Mouse (Mus musculus) cerebellum, adult (tissue): ENCODE results near the gene Rexo1.

Source experiments
- ATAC-seq: cut with Nextera tagmentation; 2 replicates; pipeline ENCODE4 v1.9.2; 2017; ENCODE audit warnings: mild to moderate bottlenecking, moderate library complexity, mixed read lengths; ENCODE audit not compliant: insufficient number of reproducible peaks, low FRiP score, low TSS enrichment

Rexo1 gene

DNA sequence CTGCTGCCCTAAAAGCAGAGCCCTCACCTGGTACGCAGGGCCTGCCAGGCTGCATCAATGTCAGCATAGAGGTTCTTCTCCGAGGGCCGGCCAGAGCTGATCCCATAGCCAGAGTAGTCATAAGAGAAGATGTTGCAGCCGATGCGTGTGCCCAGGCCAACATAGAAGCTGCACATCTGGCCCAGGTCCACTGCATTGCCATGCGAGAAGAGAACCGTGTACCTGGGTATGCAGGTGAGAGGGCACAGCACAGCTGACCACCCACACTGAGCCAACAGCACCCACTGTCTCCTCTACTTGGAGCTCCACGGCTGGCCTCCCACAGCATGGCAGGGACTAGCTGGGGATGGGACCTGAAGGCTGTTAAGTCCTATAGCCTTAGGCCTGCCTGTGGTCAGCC lies 24.2 kb upstream of the Rexo1 start:
- no peak for ATAC-seq

DNA sequence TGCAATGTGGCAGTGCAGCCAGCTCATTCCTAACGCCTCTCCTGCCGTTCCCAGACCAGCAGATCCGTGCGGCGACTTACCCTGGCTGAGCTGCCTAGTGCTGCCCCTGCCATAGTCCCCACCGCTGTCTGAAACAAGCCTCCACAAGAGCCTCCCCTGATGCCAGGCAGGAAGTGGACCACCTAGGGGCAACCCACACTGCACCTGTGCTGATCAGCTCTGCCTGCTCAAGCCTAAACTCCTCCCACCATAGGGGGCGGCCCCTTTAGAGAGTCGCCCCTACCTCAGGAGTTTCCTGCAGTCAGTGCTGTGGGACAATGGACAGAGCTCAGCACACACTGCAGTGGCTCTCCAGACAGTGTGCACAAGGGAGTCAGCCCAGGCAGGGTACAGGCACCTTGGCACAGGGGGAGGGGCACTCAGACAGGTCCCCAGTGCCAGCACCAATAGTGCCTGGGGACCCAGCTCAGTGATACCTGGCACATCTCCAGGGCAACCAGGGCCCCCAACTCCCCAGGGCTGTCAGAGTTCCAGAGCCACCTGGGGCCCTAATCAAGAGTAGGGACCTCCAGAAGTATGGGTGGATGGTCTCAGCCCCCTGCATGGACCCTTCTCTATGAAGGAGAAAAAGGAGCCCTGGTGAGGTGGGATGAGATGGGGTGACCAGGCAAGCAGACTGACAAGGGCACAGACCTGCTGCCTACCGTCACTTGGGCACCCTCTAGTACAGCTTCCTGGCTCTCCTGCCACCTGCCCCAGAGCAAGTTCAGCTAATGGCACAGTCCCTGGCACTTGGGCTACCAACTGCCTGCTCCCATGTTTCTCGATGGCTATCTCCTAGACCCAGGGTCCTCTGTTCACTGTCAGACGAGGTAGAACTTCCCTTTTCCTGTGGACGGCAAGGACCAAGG lies 23.5 kb upstream of the Rexo1 start:
- ATAC-seq: no peak

DNA sequence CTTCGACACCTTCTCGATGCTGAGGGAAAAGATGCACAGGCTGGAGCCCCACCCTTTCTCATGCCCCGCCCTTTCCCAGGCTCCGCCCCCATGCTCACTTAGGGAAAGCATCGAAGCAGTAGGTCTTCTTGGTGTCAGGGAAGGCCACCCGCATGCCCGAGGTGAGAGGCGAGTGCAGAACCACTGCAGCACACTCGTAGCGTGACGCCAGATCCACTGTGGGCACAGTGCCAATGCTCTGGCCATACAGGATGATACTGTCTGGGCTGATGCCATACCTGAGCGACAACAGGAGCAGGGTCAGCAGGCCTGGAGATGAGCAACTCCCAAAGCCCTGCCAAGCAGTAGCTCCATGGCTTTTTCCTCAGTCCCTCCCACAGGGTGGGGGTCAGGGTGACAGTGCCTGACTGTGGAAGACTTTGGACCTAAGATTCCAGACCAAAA lies 22.7 kb upstream of the Rexo1 start:
- ATAC-seq: no peak

DNA sequence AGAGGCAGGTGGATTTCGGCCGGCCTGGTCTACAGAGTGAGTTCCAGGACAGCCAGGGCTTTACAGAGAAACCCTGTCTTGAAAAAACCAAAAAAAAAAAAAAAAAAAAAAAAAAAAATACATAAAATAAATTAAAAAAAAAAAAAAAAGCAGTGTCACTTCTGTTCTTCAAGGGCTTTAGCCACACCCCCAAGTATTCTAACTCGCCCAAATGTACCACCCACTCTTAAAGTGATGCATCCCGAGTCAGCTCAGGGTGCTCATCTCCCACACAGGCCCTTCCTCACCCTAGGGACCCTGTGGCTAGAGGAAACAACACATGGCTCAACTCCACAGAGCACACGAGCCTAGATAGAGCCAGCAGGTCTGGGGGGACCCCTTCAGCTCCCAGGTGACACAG lies 21.7 kb upstream of the Rexo1 start:
- no peak for ATAC-seq

DNA sequence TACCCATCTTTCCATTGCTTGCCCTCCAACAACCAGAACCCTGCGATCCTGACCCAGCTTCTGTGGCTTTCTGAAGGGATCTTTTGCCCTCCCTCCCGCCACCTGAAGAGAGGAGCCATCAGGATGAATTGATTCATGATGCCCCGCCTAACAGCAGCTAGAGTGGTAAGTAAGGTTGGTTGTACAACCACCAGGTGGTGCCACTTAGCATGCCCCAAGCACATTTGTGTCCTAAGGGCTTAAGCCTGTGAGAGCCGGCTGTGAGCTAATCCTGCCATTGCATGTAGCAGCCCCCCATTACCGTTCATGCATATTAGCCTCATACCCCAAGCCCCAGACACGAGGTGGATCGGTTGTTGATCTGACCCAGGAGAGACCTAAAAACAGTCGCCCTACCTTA lies 17.6 kb upstream of the Rexo1 start:
- no peak for ATAC-seq

DNA sequence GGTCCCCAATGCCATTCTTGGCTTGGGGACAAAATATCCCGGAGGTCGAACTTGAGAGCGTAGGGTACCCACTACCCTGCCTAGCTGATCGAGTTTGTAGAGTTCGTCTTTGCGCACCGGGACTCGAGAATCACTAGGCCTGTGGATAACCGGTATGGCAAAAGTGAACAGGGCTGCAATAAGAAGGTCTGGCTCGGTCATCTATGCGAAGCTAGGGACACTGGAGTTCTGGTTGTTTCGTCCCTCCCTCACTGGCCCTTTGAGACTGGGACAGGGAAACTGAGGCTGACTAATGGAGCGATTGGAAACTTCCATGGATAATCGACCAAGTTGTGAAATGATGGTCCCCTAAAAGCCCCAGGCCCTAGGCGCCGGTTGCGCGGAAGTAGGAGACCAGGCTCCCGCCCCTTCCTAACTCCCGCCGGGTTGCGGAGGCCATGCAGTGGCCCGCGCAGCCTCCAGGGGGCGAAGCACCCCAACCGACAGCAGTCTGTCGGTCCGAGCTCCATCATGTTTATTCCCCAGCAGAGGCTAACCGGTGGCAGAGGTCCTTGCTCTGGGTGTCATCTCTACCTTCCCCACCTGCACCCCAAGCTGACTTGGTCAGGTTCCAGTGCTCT lies 16.9 kb upstream of the Rexo1 start:
- ATAC-seq: 0 out of 2 replicates have a peak, but pooled peaks have one; percentile 24

DNA sequence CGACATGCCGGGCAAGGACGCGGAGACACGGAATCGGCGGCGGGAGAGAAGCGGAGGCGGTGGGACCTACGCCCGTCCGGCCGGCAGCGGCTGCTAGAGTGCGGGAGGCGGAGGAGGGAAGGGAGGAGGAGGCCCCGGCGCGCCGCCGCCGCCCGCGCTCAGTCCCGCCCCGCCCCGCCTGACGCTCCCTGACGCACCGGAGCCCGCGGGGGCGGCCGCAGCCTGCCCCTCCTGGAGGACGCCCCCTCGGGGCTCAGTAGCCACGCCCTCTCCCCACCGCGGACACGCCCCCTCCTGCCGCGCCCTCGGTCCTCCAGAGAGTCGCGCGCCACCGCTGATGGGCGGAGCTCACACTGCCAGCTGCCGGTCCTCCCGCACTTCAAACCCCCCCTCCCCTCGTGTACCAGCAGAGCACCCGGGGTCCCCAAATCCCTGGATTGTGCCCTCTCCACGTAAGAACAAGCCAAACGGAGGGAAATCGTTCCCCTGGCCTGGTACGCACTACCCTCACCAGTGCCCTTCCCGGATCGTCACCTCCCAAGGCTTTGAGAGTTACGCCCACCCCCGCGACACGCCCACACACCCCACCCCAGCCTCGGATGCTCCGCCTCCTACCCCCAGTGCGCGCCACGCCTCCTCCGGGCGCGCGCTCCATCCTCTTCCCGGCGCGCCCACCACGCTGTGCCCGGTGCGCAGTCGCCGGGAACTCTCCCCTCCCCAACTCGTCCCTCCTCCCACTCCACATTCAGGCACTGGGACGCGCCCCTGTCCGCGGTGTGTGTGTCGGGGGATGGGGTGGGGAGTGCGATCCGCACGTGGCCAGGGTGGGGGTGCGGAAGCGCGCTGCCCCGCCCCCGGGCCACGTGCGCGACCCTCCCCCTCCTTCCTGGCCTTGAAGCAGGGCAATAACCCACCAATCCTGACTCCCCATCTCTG lies 16.1 kb upstream of the Rexo1 start, which contains the start of gene Klf16:
TSS of gene Klf16 (minus strand) at position 127 of the 936 bp plus-strand sequence.
- peak; percentile 38; the same call in 1 of the 2 replicates for ATAC-seq

DNA sequence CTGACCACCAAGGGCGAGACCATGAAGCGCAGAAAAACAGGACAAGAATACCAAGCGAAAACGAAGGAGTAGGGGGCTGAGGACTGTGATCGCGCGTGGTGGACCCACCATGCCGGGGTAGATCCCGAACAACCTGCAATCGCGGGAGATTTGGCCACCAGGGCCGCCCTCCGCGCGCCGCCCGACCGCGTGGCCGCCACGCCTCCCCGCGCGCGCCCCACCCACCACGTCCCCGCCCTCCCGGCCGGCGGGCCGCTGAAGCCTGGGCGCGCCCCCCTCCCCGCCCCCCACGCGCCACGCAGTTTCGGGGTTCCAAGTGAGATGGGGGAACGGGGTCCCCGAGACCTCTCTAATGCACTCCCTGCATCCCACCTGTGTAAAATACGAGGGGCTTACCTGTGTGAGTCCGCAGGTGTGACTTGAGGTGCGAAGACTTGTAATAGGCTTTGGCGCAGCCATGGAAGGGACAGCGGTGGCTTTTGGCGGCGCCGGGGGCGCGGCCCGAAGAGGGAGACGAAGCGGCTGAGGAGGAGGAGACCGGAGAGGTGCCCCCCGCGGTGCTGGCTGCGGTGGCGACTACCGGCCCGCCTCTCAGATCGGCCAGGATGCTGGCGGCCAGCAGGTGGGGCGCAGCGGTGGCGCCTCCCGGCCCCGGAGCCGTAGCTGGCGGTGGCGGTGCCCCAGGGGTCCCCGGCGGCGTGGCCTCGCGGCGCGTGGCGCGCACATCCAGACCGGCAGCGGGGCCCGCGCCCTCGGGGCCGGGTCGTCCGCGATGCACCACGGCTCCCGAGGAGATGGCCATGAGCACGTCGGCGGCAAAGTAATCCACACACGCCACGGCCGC lies 15.2 kb upstream of the Rexo1 start:
- ATAC-seq: no peak

DNA sequence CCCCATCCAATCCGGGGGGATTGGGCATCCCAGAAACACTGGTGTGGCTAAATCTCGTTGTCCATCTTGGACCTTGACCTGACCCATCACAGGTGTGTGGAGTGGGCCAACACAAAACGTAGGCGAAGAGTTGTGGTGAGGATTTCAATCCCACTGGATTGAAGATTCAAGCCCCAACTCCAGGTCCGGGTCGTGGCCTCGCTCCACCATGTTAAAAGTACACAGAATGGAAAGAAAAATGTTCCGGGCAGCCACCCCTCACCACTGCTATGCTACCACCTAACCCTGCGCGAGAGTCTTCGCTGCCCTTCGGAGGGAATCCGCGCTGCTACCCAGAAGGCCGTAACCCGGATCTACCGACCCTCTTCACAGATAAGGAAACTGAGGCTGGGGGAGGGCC lies 14.6 kb upstream of the Rexo1 start:
- no peak for ATAC-seq

DNA sequence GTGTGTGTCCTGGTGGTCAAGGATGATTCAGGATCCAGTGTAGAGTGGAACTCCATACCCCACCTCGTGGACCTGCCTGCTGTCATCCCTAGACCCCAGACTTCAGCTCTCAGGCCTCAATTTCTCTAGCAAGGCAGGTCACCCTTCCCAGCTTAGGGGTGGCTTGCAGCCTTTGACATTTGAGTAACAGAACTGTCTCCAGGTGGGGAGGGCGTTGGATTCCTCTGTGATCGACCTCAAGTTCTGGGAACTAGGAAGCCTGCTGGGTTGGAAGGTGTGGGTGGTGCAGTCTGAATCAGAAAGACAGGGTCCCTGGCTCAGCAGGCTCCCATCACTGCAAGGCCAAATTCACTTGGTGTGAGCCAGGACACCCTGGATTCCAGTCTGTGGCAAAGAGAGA lies 13.5 kb upstream of the Rexo1 start:
- ATAC-seq: no peak

DNA sequence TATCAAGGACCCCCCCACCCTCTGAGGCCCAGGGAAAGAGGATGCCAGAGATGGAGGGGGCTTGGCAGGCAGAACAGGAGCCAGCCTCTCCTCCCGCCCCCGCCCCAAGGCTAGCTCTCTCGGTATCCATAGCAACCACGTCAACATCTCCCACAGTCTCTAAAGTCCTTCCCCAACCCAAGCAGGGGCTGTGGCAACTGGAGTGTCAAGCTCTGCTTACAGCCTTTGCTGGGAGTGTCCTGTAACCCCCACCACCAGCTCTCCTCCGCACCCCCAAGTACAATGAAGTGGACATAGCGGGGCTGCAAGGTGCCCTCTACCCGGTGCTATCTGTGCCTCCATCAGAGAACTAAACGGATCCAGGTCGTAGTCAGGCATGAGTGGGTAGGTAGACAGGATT lies 12.6 kb upstream of the Rexo1 start:
- no peak for ATAC-seq

DNA sequence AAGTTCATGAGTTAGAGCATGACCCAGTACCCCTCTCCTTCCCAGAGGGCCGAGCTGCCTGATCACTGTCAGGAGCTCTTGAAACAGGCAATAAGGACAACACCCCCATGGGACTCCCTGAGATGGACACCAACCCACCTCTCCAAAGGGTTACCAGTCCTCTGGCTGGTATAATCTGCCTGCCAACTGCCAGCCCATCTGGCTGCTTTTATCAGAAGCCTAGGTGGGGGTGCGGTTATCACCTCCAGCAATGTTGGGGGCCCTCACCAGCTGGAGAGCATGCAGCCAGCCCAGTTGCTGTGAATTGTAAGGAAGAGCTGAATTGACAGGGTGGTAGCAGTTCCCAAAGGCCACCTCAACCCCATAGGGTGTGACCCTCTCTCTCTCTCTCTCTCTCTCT lies 11.1 kb upstream of the Rexo1 start:
- no peak for ATAC-seq

DNA sequence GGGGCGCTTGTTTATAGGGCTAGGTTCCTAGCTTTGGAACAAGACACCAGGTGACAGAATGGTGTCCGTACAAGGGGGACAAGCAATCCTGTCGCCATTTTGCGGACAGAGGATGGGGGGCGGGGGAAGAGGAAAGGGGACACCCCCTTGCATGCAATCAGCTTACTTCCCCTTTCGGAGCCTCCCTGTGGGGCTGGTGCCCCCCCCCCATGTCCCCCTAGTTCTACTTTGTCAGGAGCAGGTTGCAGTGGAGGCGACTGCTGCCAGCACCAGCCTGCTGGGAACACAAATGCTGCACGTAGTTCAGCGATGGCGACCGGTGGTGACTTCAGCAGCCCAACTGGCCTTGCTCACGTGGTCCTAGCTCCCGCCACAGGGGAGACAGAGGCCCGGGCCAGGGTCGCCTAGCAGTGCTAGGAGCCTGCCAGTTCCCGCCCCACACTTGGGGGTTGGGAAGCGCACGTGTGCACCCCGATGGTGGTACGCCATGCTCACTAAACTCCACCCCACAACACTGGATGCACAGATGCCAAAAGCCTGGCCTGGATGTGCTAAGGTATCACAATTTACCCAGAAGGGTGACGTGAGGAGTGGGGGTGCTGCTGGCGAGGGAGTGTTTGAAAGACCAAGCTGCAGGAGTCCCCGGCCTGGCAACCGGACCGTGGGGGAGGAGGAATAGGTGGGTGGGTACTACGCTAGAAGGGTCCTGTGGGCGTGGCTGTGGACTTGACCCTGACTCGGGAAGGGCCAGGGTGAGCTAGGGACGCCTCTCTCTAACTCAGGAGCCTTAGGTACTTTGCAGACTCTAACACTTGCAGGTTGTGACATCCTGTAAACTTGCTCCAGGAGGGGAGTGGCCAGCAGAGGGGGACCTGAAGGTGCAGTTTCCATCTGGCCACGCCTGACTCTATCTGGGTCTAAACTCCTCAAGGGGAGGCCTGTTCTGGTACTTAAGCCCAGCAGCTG lies 9.8 kb upstream of the Rexo1 start:
- ATAC-seq: no peak

DNA sequence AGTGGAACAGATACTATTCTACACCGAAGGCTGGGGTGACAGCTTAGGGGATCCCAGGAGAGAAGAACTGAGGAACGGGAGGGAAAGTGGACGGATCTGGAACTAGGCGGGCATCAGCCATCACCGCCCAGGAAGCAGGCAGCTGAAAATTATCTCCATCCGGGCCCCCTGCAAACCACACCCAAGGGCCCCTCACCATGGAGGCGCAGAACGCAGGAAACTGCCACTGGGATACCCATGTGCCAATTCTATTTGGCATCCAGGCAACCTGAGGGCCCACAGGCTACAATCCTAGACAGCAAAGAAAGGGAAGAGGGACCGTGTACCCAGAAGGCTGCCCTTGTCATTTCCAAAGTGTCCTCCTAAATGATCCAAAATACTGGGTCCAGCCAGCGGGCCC lies 9.1 kb upstream of the Rexo1 start:
- no peak for ATAC-seq

DNA sequence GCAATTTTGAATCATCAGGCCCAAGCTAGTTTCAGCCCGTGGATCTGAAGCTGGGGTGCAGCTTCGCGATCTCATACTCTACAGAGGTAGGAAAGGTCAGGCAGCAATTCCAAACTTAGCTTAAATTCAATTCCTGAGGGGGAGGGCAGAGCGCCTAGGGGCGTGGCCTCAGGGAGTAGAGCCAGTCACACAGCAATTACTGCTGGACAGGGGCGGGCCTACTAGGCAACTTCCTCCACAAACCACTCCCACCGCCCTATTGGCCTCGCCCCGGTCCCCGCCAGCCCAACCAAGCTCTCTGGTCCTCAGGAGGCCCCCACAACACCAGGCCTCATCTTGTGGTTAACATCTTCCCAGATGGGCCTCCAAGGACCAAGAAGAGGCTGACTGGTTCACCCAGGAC lies 8.3 kb upstream of the Rexo1 start:
- no peak for ATAC-seq

DNA sequence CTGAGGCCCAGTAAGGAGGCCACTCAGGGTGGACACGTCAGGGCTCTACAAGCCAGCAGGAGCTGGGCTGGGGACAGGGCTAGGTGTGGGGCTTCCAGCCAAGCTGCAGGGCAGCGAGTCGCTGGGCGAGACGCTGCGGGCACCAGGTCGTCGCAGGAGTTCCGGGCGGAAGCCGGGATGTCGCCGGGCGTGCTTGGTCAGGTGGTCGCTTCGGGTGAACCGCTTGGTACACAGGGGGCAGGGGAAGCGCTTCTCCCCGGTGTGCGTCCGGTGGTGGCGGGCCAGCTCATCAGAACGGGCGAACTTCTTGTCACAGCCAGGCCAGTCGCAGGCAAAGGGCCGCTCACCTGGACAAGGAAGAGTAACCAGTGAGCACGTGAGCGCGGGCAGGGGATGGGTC lies 7.5 kb upstream of the Rexo1 start:
- no peak for ATAC-seq

DNA sequence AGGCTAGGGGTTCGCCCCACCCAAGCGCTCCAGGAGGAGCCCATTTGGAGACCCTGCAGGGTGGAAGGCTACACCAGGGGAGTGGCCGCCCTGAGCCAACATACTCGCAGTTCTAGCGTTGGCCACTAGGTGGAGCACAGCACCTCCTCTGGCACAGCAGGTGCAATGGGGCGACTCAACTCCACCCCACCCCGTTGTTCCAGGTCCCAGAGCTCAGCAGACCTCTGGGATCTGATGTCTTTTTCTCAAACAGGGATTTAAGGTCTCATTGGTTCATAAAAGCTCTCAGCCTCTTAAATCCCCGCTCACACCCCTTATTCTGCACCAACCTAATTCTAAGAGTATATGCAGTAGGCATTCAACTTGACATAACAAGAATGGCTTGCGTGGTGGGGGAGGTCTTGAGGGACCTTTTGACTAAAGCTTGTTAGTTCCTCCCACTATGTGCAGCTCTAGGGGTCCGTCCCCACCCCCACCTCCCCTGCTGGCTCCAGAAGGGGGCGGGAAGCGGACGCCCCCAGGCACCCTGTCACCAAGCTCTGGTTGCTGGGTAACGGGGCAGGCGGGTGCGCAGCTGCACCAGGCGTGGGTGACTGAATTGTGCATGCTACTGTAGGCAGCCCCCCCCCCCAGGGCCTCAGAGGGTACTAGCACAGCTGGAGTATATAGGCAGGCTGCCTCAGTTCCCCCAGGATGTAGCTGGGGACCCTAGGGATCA lies 5.2 kb upstream of the Rexo1 start:
- ATAC-seq: peak; percentile 56; the same call in 1 of the 2 replicates

DNA sequence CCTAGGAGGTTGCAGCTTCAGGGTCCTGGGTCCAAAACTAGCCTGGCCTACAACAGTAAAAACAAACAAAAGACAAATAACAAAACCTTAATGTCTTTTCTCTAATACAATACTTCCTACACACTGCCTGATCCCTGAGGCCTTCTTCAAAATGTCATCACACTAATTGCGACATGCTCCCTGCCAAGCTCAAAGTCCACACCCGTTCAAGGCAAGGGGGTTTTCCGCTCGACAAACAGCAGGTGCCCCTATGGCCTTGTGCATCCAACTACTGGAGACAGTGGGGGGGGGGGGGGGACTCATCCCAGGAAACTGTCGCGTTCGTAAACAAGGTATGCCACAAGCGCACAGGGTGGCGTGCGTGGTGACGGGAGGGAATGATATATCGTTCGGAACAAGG lies 739 bp downstream of the Rexo1 start:
- ATAC-seq: no peak
